Mouse (Mus musculus): ENCODE measurements around the gene Adgrv1.
"Not testable (repeated sequence)": the region's sequence is repeated elsewhere in the genome, so short reads cannot be mapped to it uniquely, and the experiment has no call there.

The Adgrv1 gene

DNA sequence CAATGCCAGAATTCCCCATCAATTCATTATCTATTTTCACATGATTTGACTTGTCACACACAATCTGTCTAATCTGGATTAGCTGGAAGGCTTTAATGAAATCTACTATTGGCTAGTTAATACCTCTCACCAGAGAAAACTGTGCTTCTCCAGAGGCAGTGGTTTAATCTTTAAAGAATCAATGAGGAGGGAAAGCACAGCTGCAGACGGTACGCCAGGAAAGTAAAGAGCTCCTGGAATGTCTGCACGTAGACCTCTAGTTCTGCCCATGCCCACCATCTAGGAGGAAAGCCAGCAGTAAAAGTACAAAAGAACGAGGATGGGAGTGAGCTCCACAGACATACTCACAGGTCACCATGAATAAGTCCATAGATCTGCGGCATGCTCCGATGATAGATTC lies 362.6 kb downstream of the Adgrv1 start:
- no peak for DNase-seq (ENCODE audit: inconsistent age in 2 of 2, low spot score in 1 of 2)

DNA sequence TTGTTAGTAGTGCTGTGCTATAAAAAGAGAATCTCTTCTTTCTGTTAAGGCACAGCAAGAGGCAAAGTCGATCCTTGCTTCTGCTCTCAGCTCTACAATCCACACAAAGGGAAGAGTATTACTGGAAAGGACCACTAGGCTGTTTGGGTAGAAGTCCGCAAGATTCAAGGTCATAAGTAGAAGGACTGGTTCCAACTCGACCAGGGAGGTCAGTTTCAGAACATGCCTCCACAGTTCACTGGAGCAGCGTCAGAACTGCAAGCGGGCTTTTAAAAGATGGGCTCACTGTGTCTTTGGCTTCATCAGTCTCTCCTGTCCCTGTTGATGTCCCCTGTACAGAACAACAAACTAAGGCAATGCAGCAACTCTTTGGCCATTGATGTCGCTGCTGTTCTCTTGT lies 363.9 kb downstream of the Adgrv1 start:
- DNase-seq (ENCODE audit: inconsistent age in 2 of 2, low spot score in 1 of 2), result peak in 1 of 2 experiments; percentile 38

DNA sequence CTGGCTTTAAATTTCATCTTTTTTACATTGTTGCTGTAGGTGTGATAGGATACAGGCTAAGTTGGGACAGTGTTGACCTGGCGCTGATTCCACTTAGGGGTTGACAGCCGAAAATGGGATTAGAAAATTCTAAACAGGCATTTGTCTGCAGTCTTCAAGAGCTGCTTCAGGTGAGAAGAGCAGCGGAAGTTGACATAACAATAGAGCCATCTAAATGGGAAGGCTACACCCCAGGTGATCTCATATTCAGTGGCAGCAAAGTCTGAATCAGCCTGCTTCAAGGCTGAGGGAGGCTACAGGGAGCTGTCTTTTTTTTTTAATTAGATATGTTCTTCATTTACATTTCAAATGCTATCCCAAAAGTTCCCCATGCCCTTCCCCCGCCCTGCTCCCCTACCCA lies 365.5 kb downstream of the Adgrv1 start:
- DNase-seq (ENCODE audit: inconsistent age in 2 of 2, low spot score in 1 of 2), result not testable (repeated sequence)

DNA sequence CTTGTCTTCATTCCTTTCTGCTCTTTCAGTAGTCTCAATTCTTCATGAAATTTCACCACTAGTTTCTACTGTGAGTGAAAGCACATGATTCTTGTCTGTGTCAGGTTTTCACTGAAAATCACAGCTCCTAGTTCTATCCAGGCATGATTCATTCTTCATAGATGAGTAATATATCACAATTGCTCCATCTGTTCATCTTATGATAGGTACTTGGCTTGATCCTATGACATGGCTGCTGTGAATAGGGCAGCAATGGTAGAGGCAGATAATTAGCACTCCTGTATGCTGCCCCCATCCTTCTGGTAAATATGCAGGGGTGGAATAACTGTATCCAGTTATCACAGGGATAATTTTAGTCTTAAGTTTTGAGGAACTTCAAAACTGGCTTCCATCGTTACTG lies 368.5 kb downstream of the Adgrv1 start:
- no peak for DNase-seq (ENCODE audit: inconsistent age in 2 of 2, low spot score in 1 of 2)

DNA sequence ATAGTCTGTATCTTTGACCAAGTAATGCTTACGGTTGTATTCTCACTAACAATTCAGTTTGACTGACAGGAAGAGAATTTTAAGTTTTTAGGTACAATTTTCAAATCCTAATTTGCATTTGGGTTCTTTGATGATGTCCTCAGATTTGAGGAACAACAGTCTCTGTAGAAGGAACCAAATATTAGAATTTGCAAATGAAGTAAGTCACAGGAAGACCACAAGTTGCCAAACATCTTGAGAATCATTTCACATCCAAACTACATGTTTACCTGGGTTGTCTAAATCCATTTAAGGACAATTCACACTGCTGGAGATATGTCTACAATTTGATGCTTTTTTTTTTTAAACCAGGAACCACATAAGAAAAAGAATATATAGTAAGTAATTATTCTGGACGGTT lies 391.8 kb downstream of the Adgrv1 start:
- no peak for DNase-seq (ENCODE audit: inconsistent age in 2 of 2, low spot score in 1 of 2)

DNA sequence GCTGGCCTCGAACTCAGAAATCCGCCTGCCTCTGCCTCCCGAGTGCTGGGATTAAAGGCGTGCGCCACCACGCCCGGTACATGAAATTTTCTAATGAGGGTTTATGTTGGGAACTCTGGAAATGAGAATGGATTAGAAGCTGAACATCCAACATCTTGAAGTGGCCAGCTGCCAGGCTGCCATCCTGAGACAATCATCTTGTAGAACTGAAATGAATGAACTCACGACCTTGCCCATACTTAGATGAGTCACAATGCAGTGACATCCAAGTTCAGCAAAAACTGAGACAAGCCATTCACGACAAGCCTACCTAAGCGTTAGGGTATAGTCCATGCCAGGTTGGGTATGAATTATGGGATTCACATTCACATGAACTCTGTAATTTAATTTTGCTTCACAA lies 393.1 kb downstream of the Adgrv1 start:
- DNase-seq (ENCODE audit: inconsistent age in 2 of 2, low spot score in 1 of 2), result peak; percentile 26 to 71

DNA sequence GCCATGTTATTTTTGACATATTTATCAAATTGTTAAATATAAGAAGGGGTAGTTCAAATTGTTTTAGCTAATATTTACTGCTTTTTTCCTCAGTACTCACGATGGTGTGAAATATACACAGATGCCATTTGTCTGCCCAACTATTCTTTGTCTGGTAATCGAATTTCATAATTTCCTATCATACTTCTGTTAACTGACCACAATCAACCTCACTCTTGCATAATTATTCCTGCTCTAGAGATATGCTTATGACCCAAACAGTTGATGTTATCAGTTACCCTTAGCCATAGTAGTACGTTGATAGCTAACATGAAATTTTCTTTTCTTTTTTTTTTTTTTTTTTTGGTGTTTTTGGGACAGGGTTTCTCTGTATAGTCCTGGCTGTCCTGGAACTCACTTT lies 393.5 kb downstream of the Adgrv1 start:
- no peak for DNase-seq (ENCODE audit: inconsistent age in 2 of 2, low spot score in 1 of 2)

DNA sequence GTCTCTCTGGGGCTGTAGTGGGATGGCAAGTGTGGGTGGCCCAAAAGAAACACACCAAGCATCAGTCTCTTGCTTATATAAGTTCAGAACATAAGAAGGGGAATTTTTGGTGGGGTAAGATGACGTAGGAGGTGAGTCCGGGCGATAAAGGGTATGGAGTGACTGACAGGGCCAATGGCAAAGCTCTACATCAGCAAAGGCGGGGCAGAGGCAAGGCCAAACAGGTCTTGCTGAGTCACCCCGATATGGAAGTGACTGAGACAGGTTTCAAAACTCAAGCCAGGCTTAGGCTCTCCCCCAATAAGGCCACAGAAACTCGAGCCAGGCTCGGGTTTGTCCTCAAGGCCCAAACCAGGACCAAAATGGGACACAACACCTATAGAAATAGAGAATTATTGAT lies 394.1 kb downstream of the Adgrv1 start:
- DNase-seq (ENCODE audit: inconsistent age in 2 of 2, low spot score in 1 of 2), result no peak

DNA sequence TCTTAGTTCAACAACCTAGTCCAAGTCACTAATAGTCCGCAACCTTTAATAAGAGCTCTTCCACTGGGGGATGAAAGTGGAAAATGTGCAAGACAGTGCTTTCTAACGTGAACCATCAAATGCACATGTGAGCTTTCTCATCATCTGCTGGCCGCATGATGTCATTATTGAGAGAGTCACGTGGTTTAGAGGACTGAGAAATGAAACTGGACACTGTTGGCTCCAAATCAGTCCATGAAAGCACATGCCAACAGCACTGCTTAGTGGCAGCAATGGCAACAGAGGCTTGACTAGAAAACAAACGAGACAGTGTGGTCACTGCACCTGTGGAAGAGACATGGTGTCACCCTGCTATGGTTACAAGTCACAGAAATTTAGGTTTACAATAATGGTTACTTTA lies 395.0 kb downstream of the Adgrv1 start:
- DNase-seq (ENCODE audit: inconsistent age in 2 of 2, low spot score in 1 of 2), result no peak

DNA sequence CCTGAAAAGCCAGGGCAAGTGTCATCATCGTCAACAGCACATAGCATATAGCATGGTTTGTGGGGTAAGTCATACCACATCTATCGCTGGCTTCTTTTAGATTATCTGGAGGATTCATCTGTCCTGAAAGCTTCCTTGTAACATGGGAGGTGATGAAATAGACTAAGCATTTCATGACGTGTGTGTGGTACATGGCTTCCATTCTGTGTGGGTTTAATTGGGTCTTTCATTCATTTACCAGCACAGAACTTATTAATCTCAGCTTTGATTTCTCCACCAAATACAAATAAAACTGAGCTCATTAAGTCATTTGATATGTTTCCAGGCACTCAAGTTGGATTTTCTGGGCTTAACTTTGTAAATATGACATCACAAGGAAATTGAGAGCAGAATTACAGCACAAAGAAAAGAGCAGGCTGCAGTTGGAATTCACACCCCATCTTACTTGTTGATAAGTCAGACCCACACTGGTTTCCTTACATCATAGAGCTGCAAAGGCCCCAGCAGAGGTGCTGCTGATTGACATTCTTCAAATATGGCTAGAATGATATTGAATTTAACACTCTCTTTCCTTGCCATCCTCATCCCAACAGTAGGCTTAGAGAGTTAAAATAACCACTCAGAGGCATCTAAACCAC lies 396.1 kb downstream of the Adgrv1 start:
- no peak for DNase-seq (ENCODE audit: inconsistent age in 2 of 2, low spot score in 1 of 2)

DNA sequence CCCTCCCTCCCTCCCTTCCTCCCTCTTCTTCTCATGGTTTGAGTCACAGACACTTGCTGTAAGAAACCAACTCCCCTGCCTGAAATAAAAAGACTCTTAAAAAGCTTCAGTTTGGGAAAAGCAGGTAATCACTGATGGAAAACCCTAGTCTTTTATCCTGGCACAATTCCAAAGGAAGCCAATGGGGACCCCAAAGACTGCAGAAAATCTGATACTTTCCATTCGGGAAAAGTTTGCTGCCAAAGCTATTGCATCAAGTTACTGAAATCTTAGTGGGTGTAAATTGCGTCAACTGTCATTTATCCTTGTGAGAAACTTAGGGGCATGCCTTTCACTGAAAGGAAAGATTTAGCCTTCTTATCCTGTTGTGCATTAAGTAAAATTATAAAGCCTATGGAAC lies 398.9 kb downstream of the Adgrv1 start:
- DNase-seq (ENCODE audit: inconsistent age in 2 of 2, low spot score in 1 of 2), result peak in 1 of 2 experiments; percentile 51

DNA sequence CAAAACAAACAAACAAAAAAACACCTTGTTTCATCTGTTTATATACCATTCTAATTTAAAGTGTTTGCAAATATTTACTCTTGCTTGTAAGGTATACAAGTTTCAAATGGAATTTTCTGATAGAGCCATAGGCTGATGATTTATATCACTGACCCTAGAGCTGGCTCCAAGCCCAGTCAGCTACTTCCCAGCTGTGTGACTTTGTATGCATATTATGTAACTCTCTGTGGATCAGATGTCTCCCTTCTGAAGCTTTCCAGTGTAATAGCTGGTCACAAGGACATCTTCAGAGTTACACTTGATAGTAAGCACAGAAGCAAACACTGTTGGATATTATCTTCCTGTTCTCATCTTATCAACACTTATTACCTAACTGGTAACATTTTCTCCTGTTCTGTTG lies 400.1 kb downstream of the Adgrv1 start:
- peak; percentile 78 to 92 for DNase-seq (ENCODE audit: inconsistent age in 2 of 2, low spot score in 1 of 2)

DNA sequence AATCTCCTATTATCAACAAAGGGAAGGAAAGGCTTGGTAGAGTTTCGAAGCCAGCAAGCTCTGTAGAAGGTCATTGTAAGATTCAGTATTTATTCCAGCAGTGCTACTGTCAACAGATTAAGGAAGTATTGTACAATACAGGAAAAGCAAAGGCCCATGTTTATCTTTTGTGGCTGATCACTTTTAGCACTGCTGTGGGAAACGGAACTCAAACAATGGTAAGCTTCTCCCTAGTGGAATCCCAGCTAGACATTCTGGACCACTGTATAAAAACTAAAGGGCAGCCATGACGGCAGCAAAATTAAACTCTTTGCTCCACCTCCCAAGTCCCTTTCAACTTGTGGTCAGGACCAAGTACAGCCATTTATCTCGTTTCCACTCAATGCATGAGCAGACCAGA lies 402.8 kb downstream of the Adgrv1 start:
- no peak for DNase-seq (ENCODE audit: inconsistent age in 2 of 2, low spot score in 1 of 2)

DNA sequence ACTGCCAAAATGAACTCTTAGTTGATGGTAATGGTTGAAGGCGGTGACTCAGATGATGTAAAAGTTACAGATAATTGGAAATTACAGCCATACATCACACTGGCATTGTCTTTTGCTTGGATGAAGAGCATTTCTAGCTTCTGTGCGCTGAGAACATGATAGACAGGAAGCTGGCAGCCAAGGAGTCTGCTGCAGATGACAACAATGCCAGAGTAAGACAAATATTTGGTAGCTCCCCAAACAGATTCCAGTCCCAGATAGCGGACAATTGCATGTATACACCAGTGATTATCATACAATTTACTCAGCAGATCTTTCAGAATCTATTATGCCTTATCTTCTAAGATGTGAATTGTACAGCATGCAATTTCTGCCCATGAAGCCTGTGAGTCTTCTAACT lies 409.2 kb downstream of the Adgrv1 start:
- no peak for DNase-seq (ENCODE audit: inconsistent age in 2 of 2, low spot score in 1 of 2)

DNA sequence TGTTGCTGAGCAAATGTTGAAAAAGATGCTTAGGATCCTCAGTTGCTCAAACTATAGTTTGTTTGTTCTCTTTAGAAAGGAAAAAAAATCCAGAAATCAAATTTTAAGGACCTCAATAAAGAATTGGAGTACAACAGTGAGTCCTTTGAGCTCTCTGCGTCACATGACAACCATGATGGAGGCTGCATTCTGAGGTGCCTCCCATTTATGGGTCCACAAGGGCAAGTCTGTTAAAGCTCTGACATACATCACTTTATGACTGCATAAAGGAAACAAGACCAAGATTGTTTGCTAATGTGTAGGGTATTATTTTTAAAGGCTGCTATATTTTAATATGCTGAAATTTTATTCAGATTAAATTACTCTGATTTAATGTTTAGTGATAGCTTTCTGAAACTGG lies 410.6 kb downstream of the Adgrv1 start:
- DNase-seq (ENCODE audit: inconsistent age in 2 of 2, low spot score in 1 of 2), result no peak

DNA sequence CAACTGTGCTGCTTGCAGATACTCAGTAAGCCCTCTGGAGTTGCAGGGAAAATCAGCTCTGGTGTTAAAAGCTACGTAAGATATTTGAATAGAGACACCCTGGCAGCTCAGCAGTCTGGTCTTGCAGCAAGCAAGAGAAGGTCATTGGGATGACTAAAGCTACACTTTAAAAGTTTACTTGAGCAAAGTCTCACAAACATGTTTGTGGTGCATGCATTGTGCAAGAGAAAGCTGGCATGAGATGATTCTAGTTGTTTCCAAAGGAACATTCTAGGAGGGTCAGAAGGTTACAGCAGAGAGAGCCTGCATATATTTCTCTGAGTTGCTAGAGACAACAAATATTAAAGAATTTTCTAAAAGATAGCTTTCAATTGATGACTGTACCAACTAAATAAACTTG lies 421.5 kb downstream of the Adgrv1 start:
- peak; percentile 41 to 89 for DNase-seq (ENCODE audit: inconsistent age in 2 of 2, low spot score in 1 of 2)

DNA sequence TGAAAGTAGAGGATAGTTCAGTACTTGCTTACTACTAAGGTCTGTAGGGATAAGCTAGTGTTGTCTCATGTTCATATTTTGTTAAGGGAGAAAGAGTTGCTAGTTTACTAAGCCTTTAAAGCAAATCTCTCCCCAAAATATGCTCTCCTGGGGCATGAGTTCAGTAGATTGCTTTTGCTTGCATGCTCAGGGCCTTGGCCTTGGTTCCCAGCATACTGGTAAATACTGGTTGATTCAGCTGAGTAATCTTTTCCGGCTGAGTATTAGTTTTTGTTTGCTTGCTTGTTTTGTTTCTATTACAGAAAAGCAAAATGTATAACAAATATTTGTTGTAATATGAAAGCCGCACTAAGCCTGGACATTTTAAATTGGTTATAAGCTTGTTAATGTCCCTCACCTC lies 422.4 kb downstream of the Adgrv1 start:
- DNase-seq (ENCODE audit: inconsistent age in 2 of 2, low spot score in 1 of 2), result peak in 1 of 2 experiments; percentile 77

DNA sequence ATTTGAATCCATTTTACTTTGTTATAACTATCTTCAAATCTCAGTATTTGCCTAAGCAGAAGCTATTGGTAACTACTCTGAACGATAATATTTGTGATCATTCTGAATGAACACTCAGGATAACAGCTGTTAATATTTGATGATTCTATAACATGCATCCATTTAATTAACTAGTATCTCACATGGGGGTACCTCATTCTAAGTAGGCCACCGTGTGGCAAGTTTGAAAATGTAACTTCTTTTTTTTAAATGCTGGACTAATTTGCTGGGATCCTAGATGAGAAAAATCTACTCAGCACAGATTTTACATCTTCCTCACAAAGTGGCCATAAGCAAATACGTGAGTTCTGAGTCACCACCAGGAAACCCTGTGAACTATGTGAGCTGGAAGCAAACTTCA lies 423.1 kb downstream of the Adgrv1 start:
- no peak for DNase-seq (ENCODE audit: inconsistent age in 2 of 2, low spot score in 1 of 2)

DNA sequence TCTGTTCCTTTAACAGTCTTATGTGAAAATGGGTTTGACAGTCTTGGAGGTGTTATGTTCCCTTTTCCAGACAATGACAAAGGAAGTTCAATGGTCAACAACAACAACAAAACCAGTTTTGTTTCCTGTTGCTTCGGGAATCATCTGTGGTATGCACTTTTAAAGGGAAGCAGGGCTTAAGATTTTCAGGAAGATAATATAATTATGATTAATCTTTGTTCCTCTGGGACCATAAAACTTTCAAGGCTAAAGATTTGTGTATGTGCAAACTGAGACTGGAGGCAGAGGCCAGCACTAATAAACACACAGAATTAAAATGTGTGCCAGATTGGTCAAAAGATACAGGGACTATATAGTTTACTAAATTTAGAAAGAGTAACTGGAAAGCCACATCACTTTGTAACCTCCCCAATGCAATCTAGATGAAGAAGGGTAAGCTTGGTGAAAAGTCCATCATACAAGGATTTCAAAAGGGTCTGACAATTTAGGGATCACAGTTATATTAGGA lies 424.8 kb downstream of the Adgrv1 start:
- no peak for DNase-seq (ENCODE audit: inconsistent age in 2 of 2, low spot score in 1 of 2)

DNA sequence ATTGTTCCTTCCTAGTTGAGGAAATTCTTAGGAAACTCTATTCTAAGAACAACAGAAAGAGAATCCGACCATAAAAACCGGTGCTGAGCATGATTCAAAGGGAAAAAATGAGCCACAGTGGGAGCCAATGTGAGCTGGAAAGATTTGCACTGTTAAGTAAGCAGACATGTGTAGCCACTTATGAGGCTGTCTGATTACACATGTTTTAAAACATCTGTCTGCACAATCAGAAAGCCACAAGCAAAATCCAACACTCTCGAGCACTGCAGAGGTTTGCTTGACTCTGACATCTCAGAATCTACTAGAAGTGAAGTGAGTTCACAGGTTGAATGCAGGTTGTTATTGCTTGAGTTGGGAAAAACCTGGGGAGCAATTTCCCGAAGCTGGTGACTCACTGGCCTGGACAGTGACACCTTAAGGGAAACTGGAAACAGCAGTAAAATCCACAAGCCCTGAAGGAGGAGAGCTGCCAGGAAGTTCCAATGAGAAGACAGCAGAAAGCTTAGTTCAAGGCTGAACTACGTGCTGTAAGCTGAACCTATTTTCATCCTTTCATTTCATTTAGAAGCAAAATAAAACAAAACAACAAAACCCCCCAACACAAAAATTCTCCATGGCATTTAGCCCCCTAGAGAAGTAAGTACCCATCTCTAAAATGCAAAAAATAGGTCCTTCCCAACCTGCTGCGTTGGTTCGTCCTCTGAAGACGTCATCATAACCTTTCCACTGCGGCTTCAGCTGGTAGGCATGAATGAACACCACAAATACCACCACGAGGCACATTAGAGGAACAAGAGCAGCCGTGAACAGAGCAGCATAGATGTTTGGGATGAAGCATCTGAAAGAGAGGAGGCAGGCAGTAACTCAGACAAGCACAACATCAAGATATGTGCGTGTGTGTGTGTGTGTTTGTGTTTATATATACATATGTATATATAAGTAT lies 450.7 kb downstream of the Adgrv1 start:
- peak; percentile 14 to 57 for DNase-seq (ENCODE audit: inconsistent age in 2 of 2, low spot score in 1 of 2)

DNA sequence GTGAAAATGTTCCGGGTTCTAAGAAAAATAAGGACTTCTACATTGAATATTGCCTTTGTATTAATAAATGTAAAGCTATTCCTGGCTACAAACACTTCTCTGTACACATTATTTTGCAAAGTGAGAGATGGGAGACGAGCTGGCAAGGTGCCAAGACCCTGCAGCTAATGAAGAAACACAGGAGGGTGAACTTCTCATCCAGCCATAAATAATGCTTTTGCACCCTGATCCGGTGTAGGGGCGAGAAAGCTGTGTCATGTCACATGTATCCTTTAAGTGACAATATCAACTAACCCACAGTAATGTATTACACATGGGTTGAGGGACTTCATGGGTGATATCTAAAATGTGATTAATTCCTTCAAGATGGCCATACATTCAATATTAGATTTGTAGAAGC lies 451.5 kb downstream of the Adgrv1 start:
- no peak for DNase-seq (ENCODE audit: inconsistent age in 2 of 2, low spot score in 1 of 2)

DNA sequence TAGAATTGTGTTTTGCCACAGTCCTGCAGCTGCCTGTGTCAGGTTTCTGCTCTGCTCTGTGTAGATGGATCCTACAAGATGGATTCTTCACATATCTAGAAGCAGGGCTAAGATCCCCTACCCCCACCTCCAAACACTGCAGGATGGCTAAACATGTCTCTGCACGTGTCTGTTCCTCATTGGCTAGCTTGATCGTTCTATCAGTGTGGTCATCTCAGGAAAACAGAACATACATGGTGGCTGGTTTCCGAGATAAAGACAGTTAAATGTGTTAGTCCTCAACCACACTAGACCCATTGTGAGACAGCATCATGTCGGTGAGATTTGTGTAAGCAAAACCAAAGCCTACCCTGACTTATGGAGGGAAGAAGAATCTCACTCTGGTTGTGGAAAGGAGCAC lies 456.1 kb downstream of the Adgrv1 start:
- DNase-seq (ENCODE audit: inconsistent age in 2 of 2, low spot score in 1 of 2), result no peak

Data from adrenal gland, adult (tissue).